Mouse (Mus musculus) lung, embryonic 14.5 days (tissue): Measurements from ENCODE around the gene Txnrd2. TPM values are rescaled to one million over a fixed set of nuclear protein-coding genes. Genes with fewer than 3 reads are reported as not detected.
A peak's percentile ranks its signal among the peaks of the same experiment; 100 is the strongest.

ENCODE experiments used
- ATAC-seq: fragments of 200-750 bp; cut with Nextera tagmentation; 2 replicates; pipeline ENCODE4 v1.8.0; 2017; ENCODE audit warnings: mild to moderate bottlenecking, moderate TSS enrichment, moderate library complexity; ENCODE audit not compliant: insufficient read depth
- DNase-seq: peaks from one replicate; pipeline ENCODE4 v3.0.0-alpha.2; 2015
- H3K27ac ChIP-seq: fragments of 300-500 bp; sonication (generic); 2 replicates; pipeline ENCODE4 v1.5.1; 2014; ENCODE audit warnings: low read depth, mild to moderate bottlenecking, moderate library complexity
- H3K27me3 ChIP-seq: fragments of 300-500 bp; sonication (generic); 2 replicates; pipeline ENCODE4 v1.6.1; 2014; ENCODE audit warnings: low read length, control low read depth; ENCODE audit not compliant: insufficient read depth
- H3K36me3 ChIP-seq: fragments of 300-500 bp; sonication (generic); 2 replicates; pipeline ENCODE4 v1.6.1; 2014; ENCODE audit warnings: control low read depth; ENCODE audit not compliant: insufficient read depth
- H3K4me1 ChIP-seq: fragments of 300-500 bp; sonication (generic); 2 replicates; pipeline ENCODE4 v1.6.1; 2014; ENCODE audit warnings: antibody characterized with exemption, control low read depth; ENCODE audit not compliant: insufficient read depth
- H3K4me2 ChIP-seq: fragments of 300-500 bp; sonication (generic); 2 replicates; pipeline ENCODE4 v1.6.1; 2014; ENCODE audit warnings: mild to moderate bottlenecking
- H3K4me3 ChIP-seq: fragments of 300-500 bp; sonication (generic); 2 replicates; pipeline ENCODE4 v1.5.1; 2014; ENCODE audit warnings: low read depth, low read length
- H3K9ac ChIP-seq: fragments of 300-500 bp; sonication (generic); 2 replicates; pipeline ENCODE4 v1.6.1; 2014
- H3K9me3 ChIP-seq: fragments of 300-500 bp; sonication (generic); 2 replicates; pipeline ENCODE4 v1.6.1; 2016; ENCODE audit warnings: low read depth, low read length, control low read depth
- CTCF ChIP-seq: IDR thresholded peaks from 2 replicates; pipeline ENCODE4 v1.5.1; 2016; ENCODE audit warnings: antibody characterized with exemption, low read depth
- WGBS: fragments of 180-500 bp; shearing (Covaris S2); extraction: QIAGEN DNeasy Blood & Tissue Kit; methylation state at CpG from one replicate; pipeline ENCODE4 v1.1.7; 2014; 5-methylcytosine and 5-hydroxymethylcytosine counted together
- polyA plus RNA-seq: library from polyadenylated mRNA; unstranded; fragments of >200 nt; fragmentation: Nextera tagmentation; extraction: Ambion mirVana; gene quantifications from 2 replicates; pipeline ENCODE4 v1.2.1, GENCODE M21; 2014

Txnrd2 gene
- polyA plus RNA-seq, 1 experiment from 2014 or later: 21.5 TPM

DNA sequence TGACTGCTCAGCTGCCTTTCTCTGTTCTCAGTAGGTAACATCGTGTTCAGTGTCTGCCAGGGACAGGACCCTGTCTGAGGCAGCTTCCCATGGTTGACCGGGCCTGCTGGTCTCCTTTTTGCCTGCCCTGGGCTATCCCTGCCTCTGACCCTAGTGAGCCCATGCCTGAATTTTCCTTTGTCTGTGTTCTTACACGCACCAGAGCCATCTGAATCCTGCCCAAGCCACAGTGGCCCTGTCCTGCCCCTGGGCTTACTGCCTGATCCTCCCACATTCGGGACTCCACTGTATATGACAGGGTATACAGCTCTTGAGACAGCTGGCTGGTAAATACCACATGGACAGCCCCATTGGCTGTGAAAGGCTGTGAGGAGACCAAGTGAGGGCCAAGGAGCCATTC, 16.4 kb upstream of the Txnrd2 start:
- no peak for TF ChIP-seq CTCF
- 77% methylated on average over 4 of the region's 4 CpGs for WGBS
- Histone ChIP-seq H3K27ac (no peak overlapping the region), H3K4me3 (no peak overlapping the region), H3K27me3 (no peaks in the 10 kb centered on the region), H3K9ac (no peak overlapping the region), H3K36me3 (peaks cover 63% of the 10 kb centered on the region), H3K4me1 (no peaks in the 10 kb centered on the region), H3K4me2 (no peak overlapping the region), H3K9me3 (no peaks in the 10 kb centered on the region)
- DNase-seq (no peak), ATAC-seq (no peak)

DNA sequence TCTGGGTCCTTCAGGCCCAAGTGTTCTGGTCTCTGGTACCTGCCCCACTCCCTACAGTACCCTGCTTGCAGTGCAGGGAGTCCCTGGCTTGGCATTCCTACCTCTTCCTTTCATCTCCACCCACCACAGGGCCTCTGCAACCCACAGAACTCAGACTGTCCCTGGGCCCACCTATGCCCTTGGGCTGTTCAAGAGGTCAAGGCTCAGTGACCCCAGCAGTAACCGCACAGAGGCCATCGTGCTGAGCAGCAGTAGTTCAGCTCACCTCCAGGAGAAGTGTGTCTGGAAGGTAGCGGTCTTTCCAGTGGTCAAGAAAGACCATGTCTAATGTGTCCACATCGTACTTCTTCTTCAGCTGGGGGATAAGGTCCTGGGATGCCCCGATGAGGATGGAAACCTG, 15.8 kb upstream of the Txnrd2 start:
- Histone ChIP-seq H3K4me3 (no peak overlapping the region), H3K9ac (no peak overlapping the region), H3K4me1 (no peaks in the 10 kb centered on the region), H3K36me3 (peaks cover 56% of the 10 kb centered on the region), H3K9me3 (no peaks in the 10 kb centered on the region), H3K27me3 (no peaks in the 10 kb centered on the region), H3K27ac (no peak overlapping the region), H3K4me2 (no peak overlapping the region)
- DNase-seq (no peak), ATAC-seq (no peak)
- 78% methylated on average over 5 of the region's 5 CpGs for WGBS
- no peak for TF ChIP-seq CTCF

DNA sequence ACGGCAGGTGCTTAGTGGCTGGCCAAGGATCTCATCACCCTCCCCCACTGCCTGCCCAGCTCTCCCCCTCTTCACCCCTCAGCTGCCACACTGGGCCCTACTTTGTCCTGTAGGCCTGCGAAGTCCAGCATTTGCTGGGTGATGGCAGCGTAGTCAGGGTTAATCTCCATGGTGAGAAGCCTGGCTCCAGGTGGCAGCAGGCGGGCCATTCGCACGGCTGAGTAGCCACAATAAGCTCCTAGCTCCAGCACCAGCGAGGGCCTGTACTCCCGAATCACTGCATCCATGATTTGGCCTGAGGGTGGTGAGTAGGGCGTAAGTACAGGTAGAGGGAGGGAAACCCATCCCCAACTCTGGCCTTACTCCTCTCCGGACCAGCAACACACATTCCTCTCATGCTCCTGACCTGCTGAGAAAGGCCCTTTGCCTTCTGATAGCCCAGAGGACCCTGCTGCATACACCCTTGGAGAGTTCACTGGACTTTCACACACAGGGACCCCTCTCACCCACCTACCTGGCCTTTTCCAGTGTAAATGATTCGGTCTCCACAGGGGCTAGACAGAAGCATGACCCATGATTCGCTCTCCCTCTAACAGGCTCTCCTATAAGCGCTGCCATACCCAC, 15.0 kb upstream of the Txnrd2 start:
- Histone ChIP-seq H3K4me2 (no peak overlapping the region), H3K9ac (no peak overlapping the region), H3K9me3 (no peaks in the 10 kb centered on the region), H3K4me3 (no peak overlapping the region), H3K27me3 (no peaks in the 10 kb centered on the region), H3K36me3 (peaks cover 55% of the 10 kb centered on the region), H3K4me1 (no peaks in the 10 kb centered on the region), H3K27ac (no peak overlapping the region)
- ATAC-seq: no peak
- TF ChIP-seq CTCF: no peak
- DNase-seq: no peak
- 84% methylated on average over 13 of the region's 13 CpGs for WGBS

DNA sequence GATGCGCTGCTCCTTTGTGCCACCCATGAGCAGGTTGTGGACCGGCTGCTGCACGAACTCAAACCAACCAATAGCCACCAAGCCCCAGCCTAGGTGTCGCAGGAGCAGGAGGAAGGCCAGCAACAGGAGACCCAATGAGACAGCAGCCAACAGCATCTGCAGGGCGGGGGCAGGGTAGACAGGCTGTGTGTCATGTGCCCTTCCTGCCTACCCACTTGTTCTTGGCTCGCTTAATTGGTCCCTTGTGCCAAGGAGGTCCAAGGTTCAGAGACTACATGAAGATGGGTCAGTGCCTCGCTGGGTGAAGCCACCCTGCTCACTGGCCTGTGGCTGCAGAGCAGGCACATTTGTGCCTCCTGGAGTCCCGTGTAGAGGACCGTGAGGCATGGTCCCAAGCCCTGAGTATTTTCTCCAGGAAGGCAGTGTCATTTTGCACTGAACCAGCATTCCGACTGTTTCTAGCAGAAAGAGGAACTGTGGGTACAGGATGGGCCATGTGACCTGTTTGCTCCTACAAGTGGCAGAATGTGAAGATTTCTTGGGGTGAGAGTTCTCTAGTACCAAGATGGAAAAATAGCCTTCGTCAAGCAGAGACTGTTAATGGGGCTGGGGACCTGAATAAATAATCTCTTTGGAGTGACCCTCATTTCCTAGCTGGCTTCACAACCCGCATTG, 14.2 kb upstream of the Txnrd2 start:
- H3K4me3 ChIP-seq: no peak overlapping the region
- DNase-seq (no peak), ATAC-seq (no peak)
- H3K9ac ChIP-seq: no peak overlapping the region
- WGBS: 83% methylated on average over 12 of the region's 12 CpGs
- no peaks in the 10 kb centered on the region for H3K9me3 ChIP-seq
- no peaks in the 10 kb centered on the region for H3K27me3 ChIP-seq
- H3K27ac ChIP-seq: no peak overlapping the region
- no peak overlapping the region for H3K4me2 ChIP-seq
- peaks cover 53% of the 10 kb centered on the region for H3K36me3 ChIP-seq
- H3K4me1 ChIP-seq: no peaks in the 10 kb centered on the region
- no peak for TF ChIP-seq CTCF

DNA sequence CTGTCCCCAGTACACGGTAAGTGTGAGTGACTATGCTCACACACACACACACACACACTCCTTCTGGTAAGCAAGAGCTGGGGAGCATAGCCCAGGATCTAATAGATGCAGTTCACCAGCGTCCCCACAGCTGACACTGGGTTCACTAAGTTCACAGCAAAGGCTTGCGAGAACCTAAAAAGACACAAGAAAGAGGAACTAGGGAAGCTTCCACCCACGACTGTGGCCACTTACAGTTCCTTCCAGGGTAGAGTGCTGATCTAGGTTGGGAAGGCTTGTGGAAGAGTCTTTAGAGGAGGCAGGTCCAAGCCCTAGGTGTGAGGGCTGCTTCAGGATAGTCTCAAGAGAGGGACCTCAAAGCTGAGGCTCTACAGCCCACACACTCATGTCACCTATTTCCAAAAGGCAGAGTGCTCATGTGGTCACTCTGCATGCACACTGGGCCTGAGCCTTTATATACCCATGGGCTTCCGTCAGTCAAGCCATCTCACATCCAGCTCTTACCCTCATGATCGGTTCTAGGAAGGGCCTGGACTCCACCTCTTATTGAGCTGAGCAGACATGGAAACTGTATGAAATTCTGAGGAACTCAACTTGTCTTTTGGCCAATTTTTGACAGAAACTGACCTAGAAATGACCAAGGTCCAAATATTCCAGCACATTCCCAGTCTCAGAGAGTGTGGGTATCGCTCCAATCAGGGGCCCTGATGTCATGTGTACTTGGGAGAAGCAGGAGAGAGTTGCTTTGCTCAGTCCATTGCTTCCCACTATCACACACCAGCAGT, 13.0 kb upstream of the Txnrd2 start:
- Histone ChIP-seq H3K4me2 (no peak overlapping the region), H3K27ac (no peak overlapping the region), H3K9me3 (no peaks in the 10 kb centered on the region), H3K27me3 (no peaks in the 10 kb centered on the region), H3K4me1 (no peaks in the 10 kb centered on the region), H3K9ac (no peak overlapping the region), H3K4me3 (no peak overlapping the region), H3K36me3 (peaks cover 44% of the 10 kb centered on the region)
- no peak for DNase-seq
- WGBS: 82% methylated on average over 7 of the region's 7 CpGs
- no peak for ATAC-seq
- TF ChIP-seq CTCF: no peak

DNA sequence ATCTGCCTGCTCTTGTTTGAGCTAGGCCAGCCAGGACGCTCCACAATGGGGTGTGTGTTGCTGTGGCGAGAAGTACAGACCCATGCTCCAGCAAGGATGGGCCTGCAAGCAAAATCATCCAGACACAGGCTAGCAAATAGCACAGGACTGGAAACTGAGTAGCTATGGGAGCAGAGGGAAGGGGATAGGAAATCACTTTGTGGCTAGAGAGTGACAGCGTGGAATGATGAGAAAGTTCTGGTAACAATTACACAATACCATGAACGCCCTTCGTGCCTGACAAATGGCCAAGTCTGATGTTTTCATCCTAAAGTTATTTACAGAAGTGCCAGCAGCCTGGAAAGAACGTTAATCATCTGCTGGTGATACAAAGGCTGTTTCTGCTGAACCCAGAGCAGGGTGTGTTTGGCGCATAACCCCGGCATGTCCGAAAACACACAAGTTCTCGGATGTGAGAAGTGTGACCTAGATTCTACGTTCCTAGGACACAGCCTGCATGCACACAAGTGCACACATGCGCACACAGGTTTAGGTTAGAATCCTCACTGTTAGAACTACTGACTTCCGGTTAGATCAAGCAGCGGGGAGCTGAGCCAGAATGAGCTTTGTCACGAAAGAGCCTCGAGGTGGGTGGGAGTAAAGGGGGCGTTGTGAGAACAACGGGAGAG, 10.0 kb upstream of the Txnrd2 start:
- Histone ChIP-seq H3K27me3 (no peaks in the 10 kb centered on the region), H3K4me3 (no peak overlapping the region), H3K9me3 (no peaks in the 10 kb centered on the region), H3K36me3 (peaks cover 35% of the 10 kb centered on the region), H3K9ac (no peak overlapping the region), H3K4me2 (peak overlapping the region; percentile 13; the same call in 1 of the 2 replicates), H3K27ac (peak overlapping the region; percentile 80), H3K4me1 (no peaks in the 10 kb centered on the region)
- ATAC-seq: peak; percentile 68
- WGBS: 40% methylated on average over 18 of the region's 18 CpGs
- TF ChIP-seq CTCF: no peak
- DNase-seq: peak; percentile 88
